Mouse (Mus musculus) embryonic fibroblast, embryonic 13.5 days (primary cell): ENCODE data around the gene Syngr3. TPM values are rescaled to one million over a fixed set of nuclear protein-coding genes. Genes with fewer than 3 reads are reported as not detected.

Experiments
- H3K27ac ChIP-seq: 2 replicates; pipeline ENCODE4 v1.5.1; 2012; ENCODE audit warnings: low read length, control low read depth, inconsistent platforms; ENCODE audit not compliant: insufficient read depth
- H3K4me1 ChIP-seq: 2 replicates; pipeline ENCODE4 v1.6.1; 2011; ENCODE audit warnings: low read length; ENCODE audit not compliant: control insufficient read depth, insufficient read depth
- H3K4me3 ChIP-seq: 2 replicates; pipeline ENCODE4 v1.5.1; 2011; ENCODE audit warnings: mild to moderate bottlenecking, control low read depth, low read length; ENCODE audit not compliant: insufficient read depth
- CTCF ChIP-seq: IDR thresholded peaks from 2 replicates; pipeline ENCODE4 v1.5.1; 2011; ENCODE audit warnings: mild to moderate bottlenecking, control low read depth, low read length, moderate library complexity, borderline replicate concordance; ENCODE audit not compliant: insufficient read depth
- POLR2A ChIP-seq: IDR thresholded peaks from 2 replicates; pipeline ENCODE4 v1.6.1; 2011; ENCODE audit warnings: low read depth, mild to moderate bottlenecking, control low read depth, low read length, moderate library complexity
- polyA plus RNA-seq: library from polyadenylated mRNA; stranded (reverse); fragments of >200 nt; gene quantifications from 2 replicates; pipeline ENCODE4 v1.2.4, GENCODE M21; 2011; ENCODE audit warnings: low read depth; ENCODE audit not compliant: missing spikeins, insufficient read length

The Syngr3 gene
- polyA plus RNA-seq, 1 experiment: 1.1 TPM

- Histone ChIP-seq H3K27ac (no peak overlapping the region), H3K4me1 (no peaks in the 10 kb centered on the region), H3K4me3 (no peak overlapping the region)
- TF ChIP-seq POLR2A: no peak
- no peak for TF ChIP-seq CTCF
Measured at GRCm38 (mm10) chr17:24699473-24699872, 9.7 kb upstream of the Syngr3 start.

GRCm38 (mm10) chr17:24698715-24699114 lies 9.0 kb upstream of the Syngr3 start:
- no peaks in the 10 kb centered on the region for H3K4me1 ChIP-seq
- no peak for TF ChIP-seq POLR2A
- no peak overlapping the region for H3K27ac ChIP-seq
- H3K4me3 ChIP-seq: no peak overlapping the region

- Histone ChIP-seq H3K4me1 (no peaks in the 10 kb centered on the region), H3K27ac (no peak overlapping the region), H3K4me3 (no peak overlapping the region)
- TF ChIP-seq CTCF: no peak
- TF ChIP-seq POLR2A: no peak
Measured at GRCm38 (mm10) chr17:24697985-24698384, 8.2 kb upstream of the Syngr3 start.

DNA sequence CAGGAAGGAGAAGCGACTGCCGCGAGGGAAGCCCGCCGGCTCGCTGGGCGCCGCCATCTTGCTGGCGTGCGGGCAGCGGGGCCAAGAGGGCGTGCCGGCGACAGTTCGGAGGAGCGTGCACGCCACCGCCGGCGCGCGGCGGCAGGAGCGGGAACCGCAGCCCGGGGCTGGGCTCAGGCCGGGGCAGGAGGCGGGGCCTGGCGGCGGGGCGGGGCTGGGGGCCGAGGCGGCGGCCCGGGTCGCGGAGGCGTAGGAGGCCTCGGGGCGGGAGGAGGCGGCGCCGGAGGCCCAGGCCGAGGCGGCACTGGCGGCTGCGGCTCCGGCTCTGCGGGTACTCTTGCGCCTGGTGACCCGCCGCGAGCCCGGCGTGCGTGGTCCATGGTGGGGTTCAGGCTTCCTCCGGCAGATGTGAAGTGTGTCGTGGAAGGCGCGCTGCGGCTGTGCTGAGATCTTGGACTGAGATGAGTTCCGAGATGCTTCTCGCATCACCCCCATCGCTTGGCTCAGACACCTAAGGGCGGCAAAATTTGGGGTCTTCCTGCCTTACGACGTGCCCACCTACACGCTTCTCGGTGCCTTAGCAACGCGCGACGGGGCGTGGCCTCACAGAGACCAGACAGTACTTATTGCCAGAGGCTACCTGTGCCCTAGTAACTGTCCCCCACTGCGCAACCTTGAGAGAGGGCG lies 6.4 kb upstream of the Syngr3 start, which contains the start of the genes Gfer and Noxo1:
Gene Gfer, minus strand, starts transcription at position 146 of the 687 bp plus-strand sequence.
Gene Noxo1, plus strand, starts transcription at position 224 of the 687 bp plus-strand sequence.
- TF ChIP-seq CTCF: no peak
- peak; percentile 61 for TF ChIP-seq POLR2A
- H3K4me1 ChIP-seq: no peaks in the 10 kb centered on the region
- H3K4me3 ChIP-seq: peak within 1 kb of the TSS; percentile 87
- H3K27ac ChIP-seq: peak within 1 kb of the TSS; percentile 70

- no peaks in the 10 kb centered on the region for H3K4me1 ChIP-seq
- H3K27ac ChIP-seq: peak overlapping the region; percentile 70
- TF ChIP-seq POLR2A (no peak), CTCF (no peak)
- peak overlapping the region; percentile 87 for H3K4me3 ChIP-seq
Measured at GRCm38 (mm10) chr17:24695326-24696010, 5.7 kb upstream of the Syngr3 start.

DNA sequence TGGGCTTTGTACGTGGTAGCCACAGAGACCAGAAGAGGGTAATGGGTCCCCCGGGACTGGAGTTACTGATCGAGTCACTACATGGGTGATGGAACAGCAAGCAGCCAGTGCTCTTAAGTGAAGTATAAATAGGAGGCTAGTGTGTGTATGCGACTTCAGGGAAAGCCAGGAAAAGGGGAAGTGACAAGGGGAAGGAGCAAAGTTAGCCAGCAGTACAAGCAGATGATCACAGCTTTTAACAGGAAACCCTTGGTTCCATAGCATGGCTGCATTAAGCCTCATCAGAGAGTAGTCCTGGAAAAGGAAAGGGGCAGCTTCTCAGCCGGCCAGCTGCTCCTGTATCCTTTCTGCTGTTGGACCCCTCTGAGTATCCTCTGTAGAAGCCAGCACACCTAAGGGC lies 2.6 kb upstream of the Syngr3 start:
- Histone ChIP-seq H3K4me3 (no peak overlapping the region), H3K27ac (no peak overlapping the region), H3K4me1 (no peaks in the 10 kb centered on the region)
- TF ChIP-seq POLR2A: 0 out of 2 replicates have a peak, but pooled peaks have one; percentile 11
- TF ChIP-seq CTCF: no peak

DNA sequence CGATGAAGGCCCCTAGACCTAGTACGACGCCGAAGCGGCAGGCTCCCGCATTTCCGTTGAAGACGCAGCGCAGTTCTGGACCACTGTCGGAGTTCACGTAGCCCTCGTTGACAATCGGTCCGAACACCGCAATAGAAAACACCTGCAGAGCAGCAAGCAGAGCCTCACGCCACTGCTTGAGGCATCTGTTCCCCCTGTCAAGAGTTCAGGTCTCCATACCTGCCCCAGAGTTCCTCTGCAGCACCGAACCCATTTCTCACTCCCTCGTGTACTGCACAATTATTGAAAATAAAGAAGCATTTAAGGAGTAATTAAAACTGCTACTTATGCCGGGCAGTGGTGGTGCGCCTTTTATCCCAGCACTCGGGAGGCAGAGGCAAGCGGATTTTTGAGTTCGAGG lies 2.2 kb downstream of the Syngr3 start:
- TF ChIP-seq POLR2A (no peak), CTCF (no peak)
- Histone ChIP-seq H3K4me1 (no peaks in the 10 kb centered on the region), H3K27ac (no peak overlapping the region), H3K4me3 (peak overlapping the region; percentile 18; the same call in 1 of the 2 replicates)

DNA sequence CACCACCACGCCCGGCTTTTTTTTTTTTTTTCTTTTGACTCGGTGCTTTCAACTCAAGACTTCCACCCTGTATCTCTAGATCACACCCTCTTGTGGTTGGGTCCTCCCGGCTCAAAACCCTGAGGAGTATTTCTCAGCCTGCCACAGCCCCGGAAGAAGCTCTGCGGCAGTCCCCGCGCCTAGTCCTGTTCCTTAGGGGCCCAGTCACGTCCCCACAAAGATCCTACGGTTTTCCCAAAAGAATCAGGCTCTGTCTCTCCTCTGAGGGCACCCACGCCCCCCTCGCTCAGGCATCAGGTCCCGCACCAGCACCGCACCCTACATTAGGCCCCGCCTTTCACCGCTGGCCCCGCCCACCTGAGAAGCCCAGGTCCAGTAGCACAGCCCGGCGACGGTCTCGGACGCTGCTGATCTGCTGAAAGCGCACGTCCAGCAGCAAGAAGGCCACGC lies 2.6 kb downstream of the Syngr3 start:
- TF ChIP-seq CTCF (no peak), POLR2A (no peak)
- H3K27ac ChIP-seq: no peak overlapping the region
- H3K4me1 ChIP-seq: no peaks in the 10 kb centered on the region
- H3K4me3 ChIP-seq: peak overlapping the region; percentile 18

- H3K4me3 ChIP-seq: no peak overlapping the region
- no peaks in the 10 kb centered on the region for H3K4me1 ChIP-seq
- TF ChIP-seq POLR2A (no peak), CTCF (no peak)
- H3K27ac ChIP-seq: no peak overlapping the region
Measured at GRCm38 (mm10) chr17:24686514-24686913, 3.2 kb downstream of the Syngr3 start.

- TF ChIP-seq CTCF (no peak), POLR2A (no peak)
- no peaks in the 10 kb centered on the region for H3K4me1 ChIP-seq
- H3K27ac ChIP-seq: no peak overlapping the region
Measured at GRCm38 (mm10) chr17:24677500-24678080, 12.2 kb downstream of the Syngr3 start.

More at GRCm38 (mm10) chr17:24677500-24678080, 12.2 kb downstream of the Syngr3 start:
- no peak overlapping the region for H3K4me3 ChIP-seq
